Mouse (Mus musculus) testis, postnatal 10 days (tissue): Measurements from ENCODE around the gene Runx3.

Experiments used
- DNase-seq: peaks from one replicate; pipeline ENCODE4 v3.0.0; 2021; ENCODE audit warnings: low spot score

Runx3 gene

DNA sequence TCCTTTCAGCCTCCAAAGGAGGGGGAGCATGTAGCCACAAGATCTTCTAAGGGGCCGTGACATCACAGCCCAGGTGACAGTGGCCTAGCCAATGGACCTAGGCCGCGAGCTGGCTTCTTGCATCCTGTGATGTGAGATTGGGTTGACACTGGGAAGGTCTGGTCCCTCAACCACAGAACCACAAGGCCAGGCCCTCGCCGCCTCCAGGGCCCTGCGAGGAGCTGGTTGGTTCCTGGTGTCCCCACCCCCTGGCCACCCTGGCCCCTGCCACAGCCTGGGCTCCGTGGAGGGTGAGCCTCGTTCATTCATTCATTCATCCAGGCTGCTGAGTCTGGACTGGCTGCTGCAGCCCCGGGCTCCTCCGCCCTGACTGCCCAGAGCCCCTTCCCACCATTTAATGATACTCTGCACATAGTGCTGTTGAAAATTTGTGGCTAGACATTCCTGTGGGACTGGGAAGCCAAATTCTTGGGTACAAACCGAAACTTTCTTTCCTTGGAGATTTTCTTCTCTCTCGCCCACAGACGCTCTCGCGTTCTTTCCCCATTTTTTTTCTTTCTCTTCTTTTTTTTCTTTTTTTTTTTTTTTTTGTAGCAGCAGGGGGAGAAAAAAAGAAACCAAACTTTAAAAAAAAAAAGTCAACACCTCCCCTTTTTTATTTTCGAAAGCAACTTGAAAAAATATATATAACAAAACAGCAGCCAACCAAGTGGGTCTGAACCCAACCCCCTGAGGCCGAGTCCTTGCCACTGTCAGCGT lies at the start of gene Runx3:
Gene Runx3, plus strand, starts transcription at position 311 of the 759 bp plus-strand sequence.
- no peak for DNase-seq

DNA sequence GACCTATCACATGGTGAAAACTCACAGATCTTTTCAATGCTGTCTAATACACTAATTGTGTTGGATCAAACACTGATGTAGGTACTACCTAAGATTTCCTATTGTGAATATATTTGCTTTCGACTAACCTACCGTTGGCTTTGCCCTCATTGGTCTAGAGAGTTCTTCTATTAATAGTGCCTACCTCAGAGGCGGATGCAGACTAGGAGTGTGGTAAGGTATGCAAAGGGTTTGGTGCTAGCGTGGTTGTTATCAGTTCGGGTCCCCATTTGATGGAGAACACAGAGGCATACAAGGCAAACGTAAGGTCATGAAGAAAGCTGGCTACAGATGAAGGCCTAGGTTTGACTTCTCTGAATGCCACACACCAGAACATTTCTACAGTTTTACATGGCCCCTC lies 47.8 kb upstream of the Runx3 start:
- DNase-seq: no peak

DNA sequence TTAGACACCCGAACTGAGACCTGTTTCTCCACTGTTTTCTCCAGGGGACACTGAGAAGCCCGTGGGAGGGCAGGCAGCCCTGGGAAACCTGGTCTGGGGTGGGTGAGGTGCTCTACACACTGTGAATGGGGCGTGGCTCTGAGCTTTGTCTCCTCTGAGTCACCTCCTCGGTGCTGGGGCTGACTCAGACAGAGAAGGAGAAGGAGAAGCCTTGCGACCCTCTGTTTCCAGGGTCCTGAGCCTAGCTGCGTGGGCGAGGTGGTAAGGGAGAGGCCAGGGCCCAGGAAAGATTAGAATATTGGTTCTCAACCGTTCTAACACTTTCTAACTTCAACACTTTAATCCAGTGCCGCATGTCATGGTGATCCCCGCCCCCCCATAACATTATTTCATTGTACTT lies 46.9 kb upstream of the Runx3 start:
- no peak for DNase-seq

DNA sequence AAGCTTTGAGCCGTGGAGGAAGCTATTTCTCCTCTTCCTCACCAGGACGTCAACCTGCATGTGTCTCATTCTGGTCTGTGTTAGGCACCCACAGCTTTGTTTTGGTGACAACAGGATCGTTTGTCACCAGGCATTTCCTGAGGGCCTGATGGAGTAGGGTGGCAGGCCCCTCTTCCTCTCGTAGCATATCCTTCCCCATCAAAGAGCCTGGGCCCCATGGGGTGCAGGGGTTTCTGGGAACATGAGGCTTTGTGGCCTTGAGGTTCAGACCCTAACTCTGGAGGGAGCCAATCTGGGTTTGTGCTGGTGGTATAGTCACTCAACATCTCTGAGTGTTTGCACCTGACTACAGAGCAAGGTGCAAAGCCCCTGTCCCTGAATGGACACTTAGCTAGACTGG lies 45.8 kb upstream of the Runx3 start:
- no peak for DNase-seq

DNA sequence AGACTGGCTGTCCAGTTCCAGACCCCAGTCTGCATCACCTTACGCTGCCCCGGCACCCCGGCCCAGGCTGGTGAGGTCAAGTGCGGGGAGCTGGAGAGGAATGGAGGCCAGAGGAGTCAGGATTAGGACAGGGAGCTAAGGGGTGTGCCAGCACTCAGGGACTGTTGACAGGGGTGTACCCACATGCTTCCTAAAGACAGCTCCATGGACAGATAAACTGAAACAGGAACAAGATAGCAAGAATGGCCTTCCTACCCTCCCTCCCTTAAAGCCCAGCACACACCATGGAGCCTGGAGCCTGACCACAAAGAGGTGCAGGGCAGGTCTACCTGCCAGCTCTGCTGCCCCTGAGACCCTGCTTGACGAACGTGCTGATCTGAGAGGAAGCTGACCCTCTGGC lies 45.1 kb upstream of the Runx3 start:
- no peak for DNase-seq

DNA sequence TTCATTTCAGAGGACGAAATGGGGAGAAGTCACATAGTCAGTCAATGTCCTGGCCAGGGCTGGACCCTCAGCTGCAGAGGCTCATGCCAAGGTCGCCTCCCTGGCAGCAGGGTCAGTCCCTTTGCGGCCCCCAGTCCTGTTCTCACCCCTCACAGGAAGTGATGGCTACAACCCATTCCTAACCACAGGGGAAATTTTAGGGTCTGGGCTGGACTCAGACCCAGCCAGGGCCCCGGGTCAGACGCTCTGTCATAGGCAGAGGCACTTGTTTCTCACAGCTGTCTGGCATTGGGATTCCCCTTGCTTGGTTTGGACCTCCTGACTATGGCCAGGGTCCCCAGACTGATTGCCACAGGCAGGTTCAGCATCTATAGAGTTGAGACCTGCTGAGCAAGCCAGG lies 43.8 kb upstream of the Runx3 start:
- no peak for DNase-seq

DNA sequence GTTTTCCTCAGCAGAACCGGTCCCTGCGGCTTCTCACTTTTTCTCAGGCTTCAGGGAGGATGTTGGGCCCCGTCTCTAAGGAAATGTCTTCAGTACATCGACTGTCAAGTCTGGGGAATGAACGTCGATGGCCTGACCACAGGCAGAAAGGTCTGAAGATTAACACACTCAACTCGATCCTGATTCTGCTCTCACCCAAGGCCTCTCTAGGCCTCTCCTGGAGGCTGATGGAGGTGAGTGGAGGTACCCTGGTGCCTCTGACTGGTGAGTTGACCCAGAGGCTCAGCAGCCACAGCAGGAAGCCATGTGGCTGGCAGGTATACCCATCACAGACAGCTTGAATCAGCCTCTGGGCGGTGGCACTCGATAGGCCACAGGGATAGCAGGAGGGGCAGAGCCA lies 43.3 kb upstream of the Runx3 start:
- no peak for DNase-seq

DNA sequence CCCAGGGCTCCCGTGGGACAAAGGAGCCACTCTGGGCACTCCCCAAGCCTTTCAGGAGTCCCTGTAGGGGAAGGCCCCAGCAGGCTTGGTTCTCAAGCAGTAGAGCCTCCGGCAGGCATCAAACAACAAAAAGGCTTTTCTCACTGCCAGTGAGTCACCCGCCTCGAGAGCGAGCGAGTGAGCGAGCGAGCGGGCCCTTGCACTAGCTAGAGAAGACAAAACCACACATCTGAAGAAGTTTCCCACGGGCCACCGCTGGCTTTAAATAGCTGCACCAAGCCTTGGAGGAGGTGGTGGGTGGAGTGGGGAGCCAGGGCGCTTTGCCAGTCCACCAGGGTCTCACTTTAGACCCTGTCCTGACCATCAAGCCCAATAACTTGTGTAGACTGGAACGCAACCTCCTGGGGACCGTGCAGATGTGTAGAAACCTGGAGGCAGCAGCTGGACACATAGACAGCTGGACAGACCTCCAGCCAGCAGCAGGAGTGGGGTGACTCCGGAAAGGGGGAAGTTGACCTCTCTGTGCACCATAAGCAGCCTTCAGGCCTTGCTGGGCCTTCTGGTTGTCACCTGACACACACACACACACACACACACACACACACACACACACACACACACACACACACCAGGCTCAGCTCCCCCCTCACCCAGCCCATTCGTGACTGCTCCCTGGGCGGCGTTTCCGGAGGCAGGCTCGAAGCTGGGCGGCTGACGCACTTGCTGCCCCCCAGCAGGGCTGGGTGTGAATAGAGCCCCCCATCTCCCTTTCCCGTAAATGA lies 40.4 kb upstream of the Runx3 start:
- DNase-seq: no peak

DNA sequence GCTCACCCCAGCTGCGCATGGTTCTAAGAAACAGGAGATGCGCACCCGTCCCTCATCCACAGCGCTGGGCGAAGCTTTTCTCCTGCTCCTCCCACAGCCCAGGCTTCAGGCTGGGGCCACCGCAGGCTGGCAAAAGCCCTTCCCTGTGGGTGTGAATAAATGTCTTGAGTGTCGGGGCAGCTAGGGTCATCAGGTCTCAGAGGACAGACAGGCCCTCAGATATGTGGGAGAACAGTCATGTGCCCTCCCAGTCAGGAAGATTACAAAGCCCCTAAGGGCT lies 39.9 kb upstream of the Runx3 start:
- DNase-seq: no peak

DNA sequence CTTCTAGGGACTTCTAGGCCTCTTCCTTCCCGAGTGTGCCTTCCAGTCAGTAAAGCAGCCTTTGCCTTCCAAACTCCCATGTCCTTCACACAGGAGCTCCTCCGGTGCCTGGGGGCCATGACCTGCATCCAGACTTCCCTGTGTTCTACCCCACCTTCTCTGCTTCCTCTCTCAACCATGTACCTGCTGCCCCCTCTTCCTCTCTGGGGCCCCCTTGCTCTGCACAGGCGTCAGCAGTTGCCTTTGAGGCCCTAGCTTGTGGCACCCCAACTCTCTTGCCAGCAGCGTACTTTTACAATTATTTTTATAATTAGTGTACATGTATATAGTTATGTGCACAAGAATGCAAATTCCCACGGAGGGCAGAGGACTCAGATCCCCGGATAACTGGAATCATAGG lies 37.4 kb upstream of the Runx3 start:
- DNase-seq: no peak

DNA sequence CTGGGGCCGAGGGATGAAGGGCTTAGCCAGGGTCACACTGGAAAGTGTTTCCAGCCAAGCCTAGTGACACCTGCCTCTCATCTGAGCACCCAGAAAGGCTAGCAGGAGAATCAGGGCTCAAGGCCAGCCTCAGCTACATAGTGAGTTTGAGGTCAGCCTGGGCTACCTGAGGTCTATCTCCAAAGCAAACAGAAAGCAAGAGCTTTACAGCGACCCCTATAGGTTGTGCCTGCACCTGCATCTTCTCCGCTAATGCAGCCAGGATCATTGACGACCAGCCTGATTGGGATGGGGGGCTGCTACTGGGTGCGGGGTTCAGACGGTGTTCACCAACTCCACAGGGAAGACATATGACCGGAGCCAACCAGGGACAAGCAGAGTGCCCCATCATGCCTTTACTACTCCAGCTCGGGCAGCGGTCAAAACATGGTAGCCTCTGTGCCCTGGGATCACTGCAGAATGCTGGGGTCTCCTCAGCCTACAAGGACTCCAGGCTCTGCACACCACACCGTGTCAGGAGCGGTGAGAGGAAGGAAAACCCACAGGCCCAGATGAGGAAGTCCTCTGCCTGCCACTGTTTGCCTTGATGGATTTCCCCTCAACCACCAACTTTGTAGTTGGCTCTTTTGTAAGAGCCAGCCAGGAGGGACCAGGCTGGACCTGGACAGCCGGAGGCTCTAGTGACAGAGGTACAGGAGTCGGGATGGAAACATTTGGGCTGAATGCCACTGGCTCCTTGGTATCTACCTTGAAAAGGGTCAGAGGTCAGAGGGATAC lies 35.2 kb upstream of the Runx3 start:
- no peak for DNase-seq

DNA sequence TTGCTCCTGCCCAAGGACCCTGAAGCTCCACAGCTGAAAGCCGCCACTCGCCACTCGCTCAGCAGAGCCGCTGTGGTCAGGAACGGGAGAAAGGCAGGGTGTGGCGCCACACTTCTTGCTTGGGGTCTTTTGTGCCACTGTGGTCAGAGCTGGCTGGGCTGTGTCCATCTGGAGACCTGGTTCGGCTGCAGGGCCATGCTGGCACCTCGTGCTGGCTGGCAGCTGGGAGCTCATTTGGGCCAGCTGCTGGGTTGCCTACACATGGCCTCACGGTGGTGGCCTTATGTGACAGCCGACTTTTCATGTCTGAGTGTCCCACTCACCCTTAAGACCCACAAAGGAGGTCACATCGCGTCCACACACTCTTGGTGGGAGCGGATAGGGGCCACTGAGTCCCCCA lies 29.8 kb upstream of the Runx3 start:
- no peak for DNase-seq

DNA sequence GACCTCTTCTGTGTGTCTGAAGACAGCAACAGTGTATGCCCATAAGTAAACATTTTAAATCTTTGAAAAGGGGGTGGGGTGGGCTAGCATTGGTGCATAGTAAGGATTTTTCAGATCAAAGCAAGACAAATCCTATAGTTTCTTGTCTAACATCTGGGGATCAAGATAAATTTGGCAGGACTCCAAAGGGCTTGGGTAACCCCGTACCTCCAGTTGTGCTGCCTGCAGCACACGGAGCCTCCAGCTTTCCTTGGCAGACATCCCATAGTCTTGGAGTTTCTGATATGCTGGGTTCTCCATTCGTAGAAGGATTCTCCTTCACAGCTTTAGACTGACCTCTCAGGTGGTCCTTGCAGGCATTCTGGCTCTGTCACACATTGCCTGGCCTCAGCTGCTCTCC lies 27.6 kb upstream of the Runx3 start:
- DNase-seq: no peak

DNA sequence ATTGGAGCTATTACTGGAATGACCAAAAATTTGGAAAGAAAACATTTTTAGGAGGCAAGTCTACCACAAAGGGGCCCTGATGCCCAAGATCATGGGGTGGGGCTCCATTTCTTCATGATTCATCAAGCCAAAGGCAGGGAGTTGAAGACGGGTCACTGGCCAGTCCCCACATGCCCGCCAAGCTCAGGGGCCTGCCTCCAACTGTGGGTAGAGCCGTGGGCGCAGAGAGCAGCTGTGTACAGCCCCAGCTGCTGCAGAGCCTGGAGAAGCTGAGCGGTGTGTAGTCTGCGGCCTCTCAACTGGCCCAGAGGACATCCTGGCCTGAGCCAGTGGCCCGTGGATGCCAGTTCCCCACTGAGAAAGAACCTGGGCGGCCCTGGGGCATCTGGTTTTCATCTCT lies 24.8 kb upstream of the Runx3 start:
- DNase-seq: no peak

DNA sequence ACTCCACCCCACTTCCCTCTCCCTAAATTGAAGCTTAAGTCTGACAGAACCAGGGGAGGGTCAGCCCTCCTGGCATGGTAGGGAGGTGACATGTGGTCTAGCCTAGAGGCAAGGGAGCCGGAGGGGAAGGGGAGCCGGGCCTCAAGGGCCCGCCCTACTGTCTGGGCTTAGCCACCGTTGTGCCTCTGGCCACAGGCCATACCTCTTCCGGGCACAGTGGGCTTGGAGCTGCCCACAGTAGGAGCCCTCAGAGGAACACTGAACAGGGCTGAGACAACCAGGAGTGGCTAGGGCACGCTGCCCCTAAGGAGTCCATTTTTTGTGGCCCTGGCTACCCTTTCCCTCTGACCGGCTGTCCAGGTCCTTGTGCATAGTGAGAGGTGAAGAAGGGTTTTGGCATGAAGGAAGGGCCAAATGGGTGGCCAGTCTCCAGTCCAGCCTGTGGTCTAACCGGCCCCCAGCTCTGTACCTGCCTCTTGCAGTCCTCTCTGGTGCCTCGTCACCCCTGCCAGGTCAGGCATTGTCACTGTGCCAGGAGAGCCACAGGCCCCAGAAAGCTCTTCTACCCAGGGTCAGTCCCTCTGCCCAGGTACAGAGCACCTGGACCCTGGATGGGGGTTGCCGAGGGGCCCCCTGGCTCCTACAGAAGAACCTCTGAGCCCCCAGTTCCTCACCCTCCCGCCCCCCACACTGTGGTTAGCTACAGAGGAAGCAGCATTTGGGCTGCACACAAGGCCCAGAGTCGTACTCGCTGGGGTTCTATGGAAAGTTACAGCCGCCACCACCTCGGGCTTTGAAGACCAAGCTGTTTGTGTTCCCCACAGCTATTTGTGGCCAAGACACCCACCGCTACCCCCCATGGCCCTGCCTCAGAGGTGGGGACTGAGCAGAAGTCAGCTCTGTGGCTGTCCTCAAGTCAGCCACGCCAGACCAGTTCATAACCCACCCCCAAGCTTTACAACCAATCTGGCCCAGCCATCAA lies 22.3 kb upstream of the Runx3 start:
- no peak for DNase-seq

DNA sequence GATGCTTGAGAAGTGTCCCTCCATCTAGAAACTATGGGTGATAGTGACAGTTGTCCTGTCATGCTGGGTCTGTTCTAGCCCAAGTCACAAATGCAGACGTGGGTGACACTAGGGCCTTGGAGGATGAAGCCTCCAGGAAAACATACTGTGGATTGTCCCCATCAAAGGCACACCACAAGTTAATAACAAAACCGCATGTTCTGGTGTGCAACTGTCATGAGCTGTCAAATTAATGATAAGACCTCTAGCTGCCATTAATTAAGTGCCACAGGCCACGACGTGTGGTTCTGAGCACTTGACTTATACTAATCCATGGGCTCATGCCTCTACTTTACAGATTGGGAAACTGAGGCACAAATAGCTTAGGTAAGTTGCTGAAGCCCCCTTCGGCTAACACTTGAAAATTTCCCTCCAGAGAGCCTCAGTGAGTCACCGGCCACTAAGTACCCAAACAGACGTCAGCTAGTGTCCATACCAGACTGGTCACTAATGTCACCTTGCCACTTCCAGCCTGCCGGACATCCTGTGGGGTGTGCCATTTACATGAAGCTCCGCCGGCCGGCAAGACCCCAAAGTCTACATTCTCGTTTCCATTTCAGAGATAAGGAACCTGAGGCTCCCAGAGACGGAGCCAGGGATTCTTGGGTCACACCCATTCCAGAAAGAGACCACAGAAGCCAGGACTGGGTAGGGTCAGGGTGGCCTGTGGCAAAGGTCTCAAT lies 18.3 kb upstream of the Runx3 start:
- DNase-seq: no peak

DNA sequence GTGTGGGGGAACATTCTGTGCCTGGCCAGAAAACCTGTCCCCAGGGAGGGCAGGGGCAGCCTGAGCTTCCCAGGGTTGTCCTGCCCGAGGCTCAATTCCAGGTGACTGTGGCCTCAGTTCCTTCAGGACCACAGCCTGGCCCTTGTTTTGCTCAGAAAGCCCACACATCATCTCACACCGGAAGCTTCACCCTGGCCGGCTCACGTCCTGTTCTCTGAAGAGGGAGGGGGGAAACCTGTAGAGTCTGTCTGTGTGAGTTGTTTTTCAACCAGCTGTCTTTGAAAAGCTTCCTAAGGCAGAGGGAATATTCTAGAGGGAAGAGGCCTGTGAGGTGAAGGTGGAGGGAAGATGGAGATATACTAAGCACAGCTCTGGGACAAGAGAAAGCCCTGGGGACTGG lies 17.7 kb upstream of the Runx3 start:
- no peak for DNase-seq

DNA sequence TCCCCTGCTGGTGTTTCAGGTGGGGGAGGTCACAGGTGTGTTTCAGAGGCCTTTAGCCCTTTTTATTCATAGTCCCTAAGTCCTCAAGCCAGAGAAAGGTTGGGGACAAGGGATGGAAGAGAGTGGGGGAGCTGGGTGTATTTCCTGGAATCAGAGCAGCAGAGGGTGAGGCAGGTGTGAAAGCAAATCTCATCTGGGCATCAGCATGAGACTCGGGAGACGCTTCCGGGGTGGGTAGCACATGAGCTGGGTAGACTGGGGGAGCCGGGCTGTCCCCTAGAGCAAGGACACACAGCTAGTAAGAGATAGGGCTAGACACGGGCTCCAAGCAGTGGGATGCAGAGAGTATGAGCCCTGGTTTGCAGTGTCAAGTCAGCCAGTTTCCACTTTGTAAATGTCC lies 16.7 kb upstream of the Runx3 start:
- no peak for DNase-seq

DNA sequence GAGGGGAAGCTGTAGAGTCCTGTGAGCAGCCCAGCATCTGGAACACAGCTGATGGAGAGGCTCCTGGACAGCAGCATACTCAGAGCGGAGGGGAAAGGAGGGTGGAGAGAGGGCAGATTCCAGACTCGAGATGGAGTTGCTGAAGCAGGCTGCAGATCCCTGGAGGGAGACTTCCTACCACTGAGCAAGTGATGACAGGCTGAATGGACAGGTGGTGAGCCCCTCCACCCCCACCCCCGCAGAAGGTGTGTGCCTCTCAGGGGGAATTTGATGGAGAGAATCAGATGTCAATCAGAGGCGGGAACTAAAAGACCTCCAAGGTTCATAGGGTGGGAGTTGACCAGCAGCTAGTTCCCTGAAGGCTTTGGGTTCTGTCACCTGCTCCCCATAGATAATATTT lies 13.5 kb upstream of the Runx3 start:
- no peak for DNase-seq

DNA sequence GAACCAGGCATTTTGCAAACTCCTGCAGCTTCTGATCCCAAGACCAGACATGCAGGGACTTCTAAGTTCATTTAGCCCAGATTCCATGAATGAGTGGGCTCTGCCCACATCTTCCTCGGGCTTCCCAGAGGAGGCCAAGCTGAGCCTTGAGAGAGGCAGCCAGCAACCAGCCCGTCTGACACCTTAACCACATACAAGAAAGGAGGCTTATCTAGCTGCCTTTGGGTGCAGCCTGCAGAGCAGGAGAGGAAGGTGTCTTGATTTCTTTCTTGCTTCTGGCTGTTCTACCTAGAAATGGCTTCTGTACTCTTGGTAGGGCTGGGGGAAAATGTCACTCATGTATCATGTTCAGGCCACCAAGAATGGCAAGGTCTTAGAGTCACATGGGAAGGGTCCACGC lies 11.8 kb upstream of the Runx3 start:
- no peak for DNase-seq

DNA sequence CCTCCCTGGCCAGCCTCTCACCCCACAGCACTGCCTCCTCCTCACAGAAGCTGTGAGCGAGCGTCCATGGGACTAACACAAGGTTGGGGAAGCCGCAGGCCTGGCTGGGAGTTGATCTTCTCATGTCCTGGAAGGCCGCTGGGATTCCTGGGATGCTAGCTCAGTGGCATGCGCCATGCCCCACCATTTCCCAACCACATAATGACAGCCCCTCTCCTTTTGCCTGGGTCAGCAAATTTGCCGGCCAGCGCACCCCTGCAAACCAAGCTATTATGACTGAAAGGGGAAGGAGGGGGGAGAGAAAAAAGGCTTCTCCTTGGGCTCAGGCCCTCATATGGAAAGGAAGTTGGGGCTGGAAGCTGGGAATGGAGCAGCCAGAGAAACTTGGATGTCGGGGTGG lies 6.8 kb upstream of the Runx3 start:
- no peak for DNase-seq
